Mouse (Mus musculus) lung, embryonic 16.5 days (tissue): ENCODE results near the gene Clasp1. TPM values are rescaled to one million over a fixed set of nuclear protein-coding genes. Genes with fewer than 3 reads are reported as not detected.
A peak's percentile ranks its signal among the peaks of the same experiment; 100 is the strongest.

ENCODE experiments used
- ATAC-seq: fragments of 200-750 bp; cut with Nextera tagmentation; 2 replicates; pipeline ENCODE4 v1.8.0; 2017; ENCODE audit warnings: low read depth, mild to moderate bottlenecking, moderate library complexity
- H3K27ac ChIP-seq: fragments of 300-500 bp; sonication (generic); 2 replicates; pipeline ENCODE4 v1.5.1; 2014; ENCODE audit warnings: mild to moderate bottlenecking, control low read depth, low read length
- H3K27me3 ChIP-seq: fragments of 300-500 bp; sonication (generic); 2 replicates; pipeline ENCODE4 v1.6.1; 2014; ENCODE audit warnings: low read depth, low read length, mixed read lengths; ENCODE audit not compliant: control insufficient read depth, insufficient read depth
- H3K36me3 ChIP-seq: fragments of 300-500 bp; sonication (generic); 2 replicates; pipeline ENCODE4 v1.6.1; 2014; ENCODE audit warnings: low read length; ENCODE audit not compliant: control insufficient read depth, insufficient read depth
- H3K4me1 ChIP-seq: fragments of 300-500 bp; sonication (generic); replicated peaks from 2 replicates; pipeline ENCODE4 v1.6.1; 2014; ENCODE audit warnings: low read length, mixed read lengths; ENCODE audit not compliant: control insufficient read depth, insufficient read depth
- H3K4me2 ChIP-seq: fragments of 300-500 bp; sonication (generic); 2 replicates; pipeline ENCODE4 v1.6.1; 2014; ENCODE audit warnings: low read depth, low read length, control low read depth
- H3K4me3 ChIP-seq: fragments of 300-500 bp; sonication (generic); 2 replicates; pipeline ENCODE4 v1.5.1; 2014; ENCODE audit warnings: mild to moderate bottlenecking, low read length, control low read depth
- H3K9ac ChIP-seq: fragments of 300-500 bp; sonication (generic); 2 replicates; pipeline ENCODE4 v1.6.1; 2014; ENCODE audit warnings: low read length, control low read depth
- H3K9me3 ChIP-seq: fragments of 300-500 bp; sonication (generic); 2 replicates; pipeline ENCODE4 v1.6.1; 2016; ENCODE audit warnings: low read length; ENCODE audit not compliant: control insufficient read depth
- WGBS: fragments of 180-500 bp; shearing (Covaris S2); extraction: QIAGEN DNeasy Blood & Tissue Kit; methylation state at CpG from one replicate; pipeline ENCODE4 v1.1.7; 2014; 5-methylcytosine and 5-hydroxymethylcytosine counted together
- polyA plus RNA-seq: library from polyadenylated mRNA; unstranded; fragments of >200 nt; fragmentation: Nextera tagmentation; extraction: Ambion mirVana; gene quantifications from 2 replicates; pipeline ENCODE4 v1.2.1, GENCODE M21; 2015

The Clasp1 gene
- polyA plus RNA-seq, 1 experiment from 2014 or later, result 37.6 TPM

- Histone ChIP-seq H3K4me1 (peaks cover 9% of the 10 kb centered on the region), H3K27me3 (no peaks in the 10 kb centered on the region), H3K4me2 (no peak overlapping the region), H3K9me3 (no peaks in the 10 kb centered on the region), H3K9ac (no peak overlapping the region), H3K4me3 (no peak overlapping the region), H3K36me3 (no peaks in the 10 kb centered on the region), H3K27ac (no peak overlapping the region)
- WGBS, result 54% methylated on average over 8 of the region's 8 CpGs
- ATAC-seq, result no peak
Observed at GRCm38 (mm10) chr1:118480484-118481364, 91.9 kb downstream of the Clasp1 start.

- ATAC-seq, result peak; percentile 78
- H3K9ac ChIP-seq, result no peak overlapping the region
- no peak overlapping the region for H3K4me2 ChIP-seq
Observed at GRCm38 (mm10) chr1:118481365-118481702, 92.5 kb downstream of the Clasp1 start.

DNA sequence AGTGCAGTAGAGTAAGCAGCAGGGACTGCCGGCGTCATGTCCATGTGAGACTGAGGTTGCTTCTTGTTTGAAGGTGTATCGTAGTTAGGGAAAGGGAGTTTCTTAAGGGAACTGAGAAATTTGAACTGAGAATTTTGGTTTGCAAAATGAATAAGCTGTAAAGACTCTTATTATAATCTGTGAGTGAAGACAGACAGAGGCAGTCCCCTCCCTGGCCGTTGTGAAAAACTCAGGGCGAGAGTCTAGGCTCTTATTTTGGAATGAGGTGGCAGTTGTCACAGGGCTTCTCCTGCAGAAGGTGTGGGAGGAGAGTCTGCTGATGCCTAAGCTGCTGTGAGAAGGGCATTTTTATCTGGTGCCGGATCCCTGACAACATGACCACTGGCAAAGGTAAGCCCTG, 92.8 kb downstream of the Clasp1 start:
- WGBS, result 50% methylated on average over 6 of the region's 6 CpGs
- Histone ChIP-seq H3K4me3 (no peak overlapping the region), H3K36me3 (no peaks in the 10 kb centered on the region), H3K4me2 (no peak overlapping the region; the same call in 1 of the 2 replicates), H3K27ac (peak overlapping the region; percentile 55), H3K9me3 (no peaks in the 10 kb centered on the region), H3K4me1 (peaks cover 9% of the 10 kb centered on the region), H3K27me3 (no peaks in the 10 kb centered on the region), H3K9ac (no peak overlapping the region)
- no peak for ATAC-seq

More at GRCm38 (mm10) chr1:118481365-118481702, 92.5 kb downstream of the Clasp1 start:
- Histone ChIP-seq H3K4me3 (no peak overlapping the region), H3K27me3 (no peaks in the 10 kb centered on the region), H3K9me3 (no peaks in the 10 kb centered on the region), H3K36me3 (no peaks in the 10 kb centered on the region), H3K4me1 (peaks cover 9% of the 10 kb centered on the region), H3K27ac (peak overlapping the region; percentile 55)
- WGBS, result 52% methylated on average over 4 of the region's 4 CpGs

DNA sequence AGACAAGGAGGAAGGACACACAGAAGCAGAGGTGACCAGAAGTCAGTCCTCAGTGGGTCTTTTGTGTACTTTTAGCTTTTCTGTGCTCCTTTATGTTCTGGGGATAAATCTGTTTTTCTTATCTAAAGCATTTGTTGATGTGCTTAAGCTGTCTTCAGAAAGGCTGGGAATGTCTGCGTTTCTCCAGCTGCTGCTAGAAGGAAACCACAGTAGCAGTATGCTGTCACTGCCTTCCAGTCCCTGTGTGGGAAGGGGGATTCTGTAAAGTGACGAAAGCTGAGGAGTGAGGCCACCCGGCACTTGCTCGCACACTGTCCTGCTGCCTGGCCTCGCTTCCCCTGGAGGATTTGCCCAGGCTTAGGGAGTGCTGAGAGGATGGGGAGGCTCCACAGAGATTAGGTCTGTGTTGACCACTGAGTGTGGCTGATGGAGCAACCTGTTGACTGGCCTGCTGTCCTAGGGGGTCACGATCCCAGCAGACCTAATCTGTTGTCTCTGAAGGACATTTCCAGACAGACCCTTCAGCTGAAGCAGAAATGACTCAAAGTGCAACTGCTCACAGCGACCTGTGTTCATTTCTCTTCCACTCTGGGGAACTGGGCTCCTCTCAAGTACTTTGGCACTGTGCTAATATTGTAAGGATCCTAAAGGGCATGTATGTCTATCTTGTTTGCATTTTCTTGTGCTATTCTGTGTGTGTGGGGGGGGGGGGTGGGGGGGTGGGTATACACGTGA, 93.6 kb downstream of the Clasp1 start:
- WGBS, result 41% methylated on average over 8 of the region's 8 CpGs
- Histone ChIP-seq H3K9ac (no peak overlapping the region), H3K4me2 (no peak overlapping the region; the same call in 1 of the 2 replicates)

DNA sequence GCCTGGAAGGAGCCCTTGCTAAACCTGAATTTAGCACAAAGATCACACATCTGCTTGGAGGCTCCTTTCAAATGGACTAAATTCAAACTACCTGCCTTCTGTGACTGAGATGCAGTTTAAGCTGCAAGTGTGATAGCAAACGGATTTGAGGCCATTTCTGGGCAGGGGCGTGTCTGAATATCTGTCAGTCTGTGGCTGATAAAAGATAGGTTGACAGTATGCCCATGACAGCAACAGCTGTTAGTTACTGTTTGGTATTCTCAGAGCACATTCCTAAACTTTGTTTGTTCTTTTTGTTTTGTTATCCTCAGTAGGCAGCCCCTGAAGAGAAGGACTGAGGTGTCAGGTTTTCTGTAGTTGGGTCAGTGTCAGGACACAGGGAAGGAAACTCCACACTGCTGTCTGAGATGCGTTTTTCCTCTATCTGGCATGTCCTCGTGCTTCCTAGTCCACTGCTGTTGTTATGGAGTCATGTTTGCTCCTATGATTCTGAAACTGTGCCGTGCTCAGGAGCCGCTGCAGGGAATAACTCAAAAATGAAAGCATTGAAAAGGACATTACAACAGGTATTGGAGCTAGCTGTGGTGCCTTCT, 94.7 kb downstream of the Clasp1 start:
- Histone ChIP-seq H3K9ac (no peak overlapping the region), H3K9me3 (no peaks in the 10 kb centered on the region), H3K27me3 (no peaks in the 10 kb centered on the region), H3K4me1 (peaks cover 9% of the 10 kb centered on the region), H3K4me2 (no peak overlapping the region), H3K36me3 (no peaks in the 10 kb centered on the region), H3K4me3 (no peak overlapping the region), H3K27ac (no peak overlapping the region)
- 75% methylated on average over 6 of the region's 6 CpGs for WGBS
- ATAC-seq, result no peak

More for the DNA sequence above, 93.6 kb downstream of the Clasp1 start:
- H3K27me3 ChIP-seq, result no peaks in the 10 kb centered on the region
- no peak for ATAC-seq
- no peaks in the 10 kb centered on the region for H3K36me3 ChIP-seq
- H3K4me3 ChIP-seq, result no peak overlapping the region
- H3K4me1 ChIP-seq, result peaks cover 9% of the 10 kb centered on the region
- no peaks in the 10 kb centered on the region for H3K9me3 ChIP-seq
- H3K27ac ChIP-seq, result peak overlapping the region; percentile 55; the same call in 1 of the 2 replicates

DNA sequence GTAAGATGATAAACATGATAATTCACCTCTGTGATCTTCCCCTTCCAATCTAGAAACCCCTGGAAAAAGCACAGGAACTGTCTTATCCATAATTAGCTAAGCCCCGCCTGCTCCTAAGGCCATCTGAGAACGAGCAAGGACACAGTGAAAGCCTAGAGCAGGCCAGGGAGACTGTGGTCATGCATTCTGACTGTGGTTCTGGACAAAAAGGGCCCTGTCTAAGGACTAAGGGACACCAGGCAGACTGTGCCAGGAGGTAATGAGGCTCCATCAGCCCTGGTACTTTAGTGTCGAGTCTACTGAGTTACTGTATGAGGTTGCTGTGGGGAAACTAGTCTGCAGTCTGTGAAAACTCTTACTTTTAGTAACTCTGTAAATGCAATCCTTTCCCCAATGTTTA, 96.7 kb downstream of the Clasp1 start:
- H3K27ac ChIP-seq, result no peak overlapping the region
- H3K9ac ChIP-seq, result no peak overlapping the region
- H3K9me3 ChIP-seq, result no peaks in the 10 kb centered on the region
- H3K27me3 ChIP-seq, result no peaks in the 10 kb centered on the region
- no peak overlapping the region for H3K4me3 ChIP-seq
- WGBS, result 75% methylated on average over 3 of the region's 3 CpGs
- H3K4me2 ChIP-seq, result no peak overlapping the region
- no peak for ATAC-seq
- H3K4me1 ChIP-seq, result peaks cover 9% of the 10 kb centered on the region
- no peaks in the 10 kb centered on the region for H3K36me3 ChIP-seq

GRCm38 (mm10) chr1:118486021-118486420, 97.2 kb downstream of the Clasp1 start:
- H3K4me1 ChIP-seq, result peaks cover 9% of the 10 kb centered on the region
- no peak overlapping the region for H3K4me3 ChIP-seq
- no peak for ATAC-seq
- H3K27ac ChIP-seq, result no peak overlapping the region
- no peaks in the 10 kb centered on the region for H3K36me3 ChIP-seq
- H3K4me2 ChIP-seq, result no peak overlapping the region
- H3K9ac ChIP-seq, result no peak overlapping the region
- no peaks in the 10 kb centered on the region for H3K9me3 ChIP-seq
- no peaks in the 10 kb centered on the region for H3K27me3 ChIP-seq

DNA sequence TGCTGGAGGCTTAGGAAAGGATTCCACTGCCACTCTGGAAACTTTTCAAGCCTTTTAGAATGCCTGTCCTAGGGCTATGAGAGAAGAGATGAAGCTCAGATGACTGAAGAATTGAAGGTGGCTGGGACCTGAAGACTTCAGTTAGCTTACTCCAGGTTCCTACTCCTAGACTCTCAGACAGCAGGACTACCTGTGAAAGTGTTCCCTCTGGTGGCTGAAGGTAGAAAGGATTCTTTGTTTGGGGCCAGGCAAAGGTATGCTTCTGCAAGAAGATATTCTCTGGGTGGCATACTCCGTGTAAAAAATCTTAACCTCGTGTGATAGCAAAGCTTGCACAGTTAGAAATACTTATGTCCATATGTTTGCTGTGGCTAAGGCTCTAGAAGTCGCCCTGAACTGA, 104.0 kb downstream of the Clasp1 start:
- no peak for ATAC-seq
- Histone ChIP-seq H3K4me2 (no peak overlapping the region), H3K4me3 (no peak overlapping the region), H3K9me3 (no peaks in the 10 kb centered on the region), H3K9ac (no peak overlapping the region), H3K27ac (no peak overlapping the region), H3K4me1 (no peaks in the 10 kb centered on the region), H3K36me3 (peaks cover 4% of the 10 kb centered on the region; the same call in 1 of the 2 replicates), H3K27me3 (no peaks in the 10 kb centered on the region)
- 65% methylated on average over 3 of the region's 3 CpGs for WGBS

GRCm38 (mm10) chr1:118494551-118494950, 105.7 kb downstream of the Clasp1 start:
- Histone ChIP-seq H3K27ac (no peak overlapping the region), H3K4me3 (no peak overlapping the region), H3K27me3 (no peaks in the 10 kb centered on the region), H3K9me3 (no peaks in the 10 kb centered on the region), H3K4me1 (no peaks in the 10 kb centered on the region), H3K9ac (no peak overlapping the region), H3K4me2 (no peak overlapping the region), H3K36me3 (peaks cover 8% of the 10 kb centered on the region; the same call in 1 of the 2 replicates)
- no peak for ATAC-seq
- WGBS, result 96% methylated on average over 9 of the region's 9 CpGs
